Comparison of ENCODE assay signal across 18 mouse cellular contexts in genomic region chr6:47341503-47341884, GRCm38 (mm10).
DNase-seq lines count a peak whose midpoint lies in the region; ATAC-seq and TF ChIP-seq lines count a peak whose summit lies in the region.
"Had no signal": no experiment of that assay in that cellular context is flagged by ENCODE, and none has a peak within 500 bp of the region (broad histone marks: within the 10 kb centered on the region; RNA-seq: fewer than 3 reads in every experiment).

No protein-coding gene starts in this region.

- WGBS in intestine, embryonic 16.5 days = 39% methylated on average over 6 of the region's 6 CpGs
- WGBS in kidney, embryonic 15.5 days = 42% methylated on average over 6 of the region's 6 CpGs
- WGBS in small intestine, adult 2 months = 32% methylated on average over 6 of the region's 6 CpGs

- no peak overlapping the region for H3K4me2 ChIP-seq in intestine, embryonic 16.5 days (ENCODE audit: low read depth, low read length)
- H3K4me2 ChIP-seq in kidney, embryonic 15.5 days = no peak overlapping the region
- H3K4me2 ChIP-seq: embryonic facial prominence, embryonic 13.5 days; liver, embryonic 13.5 days had no signal

- POLR2A ChIA-PET in Patski (lab: Charles Lee) = no interaction called here

- peak overlapping the region; percentile 78 for H3K27ac ChIP-seq in intestine, embryonic 16.5 days (ENCODE audit: low read length)
- H3K27ac ChIP-seq in kidney, embryonic 15.5 days = peak overlapping the region; percentile 75
- peak overlapping the region; percentile 94 for H3K27ac ChIP-seq in small intestine, adult 2 months (ENCODE audit: insufficient read depth, low read depth, low read length)
- H3K27ac ChIP-seq: embryonic facial prominence, embryonic 13.5 days; forebrain, embryonic 10.5 days; liver, embryonic 13.5 days had no signal

- no peak for TF ChIP-seq POLR2A in small intestine, adult 2 months (IDR thresholded peaks at IDR 0.05; ENCODE audit: low read depth, low read length)

- peaks cover 5% of the 10 kb centered on the region for H3K4me1 ChIP-seq in intestine, embryonic 16.5 days (ENCODE audit: control insufficient read depth, insufficient read depth, low read length)
- no peaks in the 10 kb centered on the region; the same call in 1 of the 2 replicates for H3K4me1 ChIP-seq in kidney, embryonic 15.5 days
- H3K4me1 ChIP-seq in small intestine, adult 2 months (ENCODE audit: control insufficient read depth, insufficient read depth, insufficient read length, low read length) = peaks cover 20% of the 10 kb centered on the region; the same call in 1 of the 2 replicates
- H3K4me1 ChIP-seq: embryonic facial prominence, embryonic 13.5 days; forebrain, embryonic 10.5 days had no signal

- no peak for DNase-seq in Patski (ENCODE audit: low read depth, low spot score)
- DNase-seq in adrenal gland, postnatal 25 days = no peak
- no peak for DNase-seq in heart, adult 11 months
- DNase-seq in layer of hippocampus, adult 11-12 months (ENCODE audit: low spot score) = no peak
- DNase-seq: adrenal gland, postnatal 14 days; cerebellum, adult 2 months; gastrocnemius, postnatal 25 days; liver, embryonic 13.5 days; spleen, adult 18-20 months; thymus, postnatal 4 days had no signal

- no peak overlapping the region for H3K9ac ChIP-seq in intestine, embryonic 16.5 days (ENCODE audit: low read depth, low read length)
- no peak overlapping the region for H3K9ac ChIP-seq in kidney, embryonic 15.5 days
- H3K9ac ChIP-seq: embryonic facial prominence, embryonic 13.5 days; liver, embryonic 13.5 days had no signal

- no peaks in the 10 kb centered on the region for H3K9me3 ChIP-seq in intestine, embryonic 16.5 days (ENCODE audit: control insufficient read depth, low read length)
- H3K9me3 ChIP-seq in kidney, embryonic 15.5 days (replicated peaks) = no peaks in the 10 kb centered on the region
- H3K9me3 ChIP-seq: embryonic facial prominence, embryonic 13.5 days; forebrain, embryonic 10.5 days; liver, embryonic 13.5 days had no signal

- H3K27me3 ChIP-seq in Patski = no peaks in the 10 kb centered on the region
- no peaks in the 10 kb centered on the region for H3K27me3 ChIP-seq in intestine, embryonic 16.5 days (replicated peaks; ENCODE audit: control insufficient read depth, insufficient read depth, low read length)
- H3K27me3 ChIP-seq in kidney, embryonic 15.5 days = no peaks in the 10 kb centered on the region
- H3K27me3 ChIP-seq in small intestine, adult 2 months (ENCODE audit: control insufficient read depth, insufficient read depth, low read length) = no peaks in the 10 kb centered on the region
- H3K27me3 ChIP-seq: embryonic facial prominence, embryonic 13.5 days; liver, embryonic 13.5 days had no signal

- in situ Hi-C loops in Patski (cut with MboI; ENCODE audit: low pct_unique_long_range_greater_than_20kb) = no loop called here

- no peak for TF ChIP-seq CTCF in Patski (IDR thresholded peaks at IDR 0.05)
- no peak for TF ChIP-seq CTCF in small intestine, adult 2 months (IDR thresholded peaks at IDR 0.05; ENCODE audit: extremely low read depth, insufficient read length, insufficient replicate concordance, low read depth, low read length)

- CTCF ChIA-PET in Patski (lab: Charles Lee) = interaction anchor here (0.8 to 1.5 kb wide), 2 partner anchors 10 to 37 kb away, joined by 5 read pairs; no protein-coding TSS in a partner anchor

- no peaks in the 10 kb centered on the region for H3K36me3 ChIP-seq in intestine, embryonic 16.5 days (ENCODE audit: control insufficient read depth, insufficient read depth, low read length)
- H3K36me3 ChIP-seq in kidney, embryonic 15.5 days = no peaks in the 10 kb centered on the region
- H3K36me3 ChIP-seq in small intestine, adult 2 months (ENCODE audit: control insufficient read depth, insufficient read depth, low read length) = no peaks in the 10 kb centered on the region
- H3K36me3 ChIP-seq: embryonic facial prominence, embryonic 13.5 days; forebrain, embryonic 10.5 days; liver, embryonic 13.5 days had no signal

- ATAC-seq in Patski = peak; percentile 42
- peak; percentile 77 for ATAC-seq in intestine, embryonic 16.5 days
- ATAC-seq in kidney, embryonic 15.5 days (replicated peaks; ENCODE audit: low FRiP score) = peak; percentile 87
- ATAC-seq: activated CD4-positive, CD25-positive, alpha-beta regulatory T cell, adult 4 months; lung, postnatal 0 days; midbrain, embryonic 16.5 days had no signal

- H3K4me3 ChIP-seq in intestine, embryonic 16.5 days (ENCODE audit: low read length) = no peak overlapping the region
- no peak overlapping the region for H3K4me3 ChIP-seq in kidney, embryonic 15.5 days (replicated peaks)
- H3K4me3 ChIP-seq in small intestine, adult 2 months (ENCODE audit: low read depth, low read length) = no peak overlapping the region
- H3K4me3 ChIP-seq: embryonic facial prominence, embryonic 13.5 days; forebrain, embryonic 10.5 days; liver, embryonic 13.5 days had no signal
